10 mouse cellular contexts compared by ENCODE assay signal in genomic region chr2:170826821-170827441, GRCm38 (mm10).
A peak's percentile ranks its signal among the peaks of the same experiment; 100 is the strongest.
DNase-seq lines count a peak whose midpoint lies in the region; ATAC-seq and TF ChIP-seq lines count a peak whose summit lies in the region.
"Had no signal": no experiment of that assay in that cellular context is flagged by ENCODE, and none has a peak within 500 bp of the region (broad histone marks: within the 10 kb centered on the region; RNA-seq: fewer than 3 reads in every experiment).

No protein-coding gene starts in this region.

- peak overlapping the region; percentile 71 for H3K27ac ChIP-seq in hindbrain, embryonic 13.5 days
- no peak overlapping the region for H3K27ac ChIP-seq in limb, embryonic 15.5 days
- H3K27ac ChIP-seq in stomach, embryonic 14.5 days (ENCODE audit: low read length): no peak overlapping the region
- H3K27ac ChIP-seq: midbrain, embryonic 12.5 days had no signal

- peaks cover 19% of the 10 kb centered on the region for H3K4me1 ChIP-seq in E14TG2a.4 (replicated peaks; ENCODE audit: low read depth, low read length)
- peaks cover 23% of the 10 kb centered on the region for H3K4me1 ChIP-seq in hindbrain, embryonic 13.5 days (replicated peaks)
- 0 out of 2 replicates have a peak, but pooled peaks cover 4% of the 10 kb centered on the region for H3K4me1 ChIP-seq in limb, embryonic 15.5 days
- H3K4me1 ChIP-seq in stomach, embryonic 14.5 days (ENCODE audit: control insufficient read depth, insufficient read depth, low read length): no peaks in the 10 kb centered on the region

- H3K9me3 ChIP-seq in E14TG2a.4 (ENCODE audit: low read length): no peaks in the 10 kb centered on the region
- H3K9me3 ChIP-seq in hindbrain, embryonic 13.5 days: no peaks in the 10 kb centered on the region
- H3K9me3 ChIP-seq in limb, embryonic 15.5 days: no peaks in the 10 kb centered on the region
- no peaks in the 10 kb centered on the region for H3K9me3 ChIP-seq in stomach, embryonic 14.5 days (ENCODE audit: control insufficient read depth, low read depth, low read length)
- H3K9me3 ChIP-seq: midbrain, embryonic 12.5 days had no signal

- no peak overlapping the region for H3K9ac ChIP-seq in hindbrain, embryonic 13.5 days
- 0 out of 2 replicates have a peak overlapping the region, but pooled peaks have one; percentile 14 for H3K9ac ChIP-seq in limb, embryonic 15.5 days
- no peak overlapping the region for H3K9ac ChIP-seq in stomach, embryonic 14.5 days (replicated peaks; ENCODE audit: low read depth, low read length)
- H3K9ac ChIP-seq: midbrain, embryonic 12.5 days had no signal

- no peak for ATAC-seq in hindbrain, embryonic 13.5 days (ENCODE audit: low FRiP score)
- ATAC-seq in limb, embryonic 15.5 days (ENCODE audit: insufficient number of reproducible peaks, low FRiP score, low TSS enrichment, low read depth): no peak
- peak; percentile 64; the same call in 1 of the 2 replicates for ATAC-seq in stomach, embryonic 14.5 days (ENCODE audit: insufficient number of reproducible peaks, insufficient read depth, low FRiP score, low read depth)
- ATAC-seq: Patski had no signal

- 51% methylated on average over 17 of the region's 17 CpGs for WGBS in hindbrain, embryonic 13.5 days
- 22% methylated on average over 17 of the region's 17 CpGs for WGBS in limb, embryonic 15.5 days
- 26% methylated on average over 17 of the region's 17 CpGs for WGBS in stomach, embryonic 14.5 days

- H3K27me3 ChIP-seq in E14TG2a.4 (ENCODE audit: insufficient read depth, low read length): peaks cover 17% of the 10 kb centered on the region
- no peaks in the 10 kb centered on the region for H3K27me3 ChIP-seq in hindbrain, embryonic 13.5 days
- H3K27me3 ChIP-seq in limb, embryonic 15.5 days: no peaks in the 10 kb centered on the region
- H3K27me3 ChIP-seq in stomach, embryonic 14.5 days (ENCODE audit: control insufficient read depth, insufficient read depth, low read length): no peaks in the 10 kb centered on the region
- H3K27me3 ChIP-seq: midbrain, embryonic 12.5 days; Patski had no signal

- no peaks in the 10 kb centered on the region for H3K36me3 ChIP-seq in E14TG2a.4 (ENCODE audit: insufficient read depth, low read length)
- no peaks in the 10 kb centered on the region for H3K36me3 ChIP-seq in hindbrain, embryonic 13.5 days
- H3K36me3 ChIP-seq in limb, embryonic 15.5 days: no peaks in the 10 kb centered on the region
- no peaks in the 10 kb centered on the region for H3K36me3 ChIP-seq in stomach, embryonic 14.5 days (ENCODE audit: control insufficient read depth, insufficient read depth, low read length)
- H3K36me3 ChIP-seq: midbrain, embryonic 12.5 days had no signal

- DNase-seq in brain, adult 2 months (ENCODE audit: low read depth, low spot score): peak; percentile 52
- DNase-seq in MN1 (ENCODE audit: low spot score): no peak
- DNase-seq in right cerebral cortex, postnatal 10 days (ENCODE audit: low spot score in 2 of 2): no peak
- DNase-seq in Muller cell, postnatal 12 days (ENCODE audit: inconsistent ontology term): no peak

- H3K4me3 ChIP-seq in E14TG2a.4 (replicated peaks; ENCODE audit: low read length): peak overlapping the region; percentile 20; the same call in 1 of the 2 replicates
- H3K4me3 ChIP-seq in hindbrain, embryonic 13.5 days: no peak overlapping the region
- peak overlapping the region; percentile 30 for H3K4me3 ChIP-seq in limb, embryonic 15.5 days
- 0 out of 2 replicates have a peak overlapping the region, but pooled peaks have one; percentile 5 for H3K4me3 ChIP-seq in stomach, embryonic 14.5 days (ENCODE audit: low read depth, low read length)
- H3K4me3 ChIP-seq: midbrain, embryonic 12.5 days had no signal

- TF ChIP-seq CTCF in E14TG2a.4 (conservative IDR thresholded peaks at IDR 0.05; ENCODE audit: low read length): no peak

- peak overlapping the region; percentile 36 for H3K4me2 ChIP-seq in hindbrain, embryonic 13.5 days
- peak overlapping the region; percentile 47 for H3K4me2 ChIP-seq in limb, embryonic 15.5 days
- H3K4me2 ChIP-seq in stomach, embryonic 14.5 days (replicated peaks; ENCODE audit: low read depth, low read length): peak overlapping the region; percentile 30; the same call in 1 of the 2 replicates
- H3K4me2 ChIP-seq: midbrain, embryonic 12.5 days had no signal
